Mouse (Mus musculus): ENCODE data around the gene Ncor2. TPM values are rescaled to one million over a fixed set of nuclear protein-coding genes. Genes with fewer than 3 reads are reported as not detected.

Ncor2 gene
- total RNA-seq, 2 experiments from 2014 or later, result 104 to 112 TPM

DNA sequence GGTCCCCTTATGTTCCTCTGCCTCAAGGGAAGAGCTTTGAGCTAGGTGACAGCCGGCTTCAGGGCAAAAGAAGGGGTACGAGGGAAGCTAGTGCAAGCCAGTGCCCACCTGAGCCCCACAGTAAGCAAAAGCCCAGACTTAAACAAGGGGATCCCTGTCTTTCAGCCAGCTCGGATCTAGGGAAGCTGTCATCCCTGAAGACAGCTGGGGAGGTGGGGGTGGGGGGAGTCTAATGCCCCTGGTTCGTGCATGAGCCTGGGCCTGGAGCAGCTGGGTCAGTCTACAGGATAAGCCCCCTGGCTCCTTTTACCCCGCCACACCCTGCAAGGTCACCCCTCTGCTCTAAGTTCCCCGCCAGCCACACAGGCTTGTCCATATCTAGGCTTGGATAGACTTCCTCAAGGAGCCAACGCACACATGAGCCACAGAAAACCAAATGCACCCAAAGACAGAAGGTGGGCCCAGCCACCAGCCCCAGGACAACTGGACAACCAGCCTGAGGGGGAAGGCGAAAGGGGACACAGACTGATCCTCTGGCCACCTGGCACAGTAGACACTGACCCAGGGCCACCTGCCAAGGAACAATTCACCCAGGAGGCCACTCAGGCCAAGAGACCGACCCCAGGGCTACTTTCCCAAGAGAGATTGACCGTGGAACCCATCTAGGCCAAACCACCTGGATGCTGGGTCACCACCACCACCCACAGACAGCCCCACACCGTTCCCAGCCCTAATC, 8.7 kb downstream of the Ncor2 start:
- no peak for DNase-seq

DNA sequence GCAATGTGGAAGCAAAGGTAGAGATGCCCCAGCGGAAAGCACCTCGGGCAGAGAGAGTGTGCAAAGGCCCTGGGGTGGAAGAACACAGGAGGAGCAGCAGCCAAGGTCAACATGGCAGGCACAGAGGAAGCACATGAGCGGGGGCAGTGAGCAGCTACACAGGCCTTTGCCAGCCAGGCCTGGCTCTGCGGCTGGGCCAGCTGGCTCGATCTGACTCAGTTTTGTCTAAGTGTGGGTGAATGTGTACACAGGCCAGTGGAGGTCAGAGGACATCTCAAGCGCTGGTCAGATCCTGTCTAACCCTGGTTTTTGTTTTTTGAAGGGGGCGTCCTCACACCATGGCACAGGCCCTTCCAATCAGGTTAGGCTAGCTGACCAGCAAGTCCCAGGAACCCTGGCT, 10.9 kb downstream of the Ncor2 start:
- no peak for DNase-seq

DNA sequence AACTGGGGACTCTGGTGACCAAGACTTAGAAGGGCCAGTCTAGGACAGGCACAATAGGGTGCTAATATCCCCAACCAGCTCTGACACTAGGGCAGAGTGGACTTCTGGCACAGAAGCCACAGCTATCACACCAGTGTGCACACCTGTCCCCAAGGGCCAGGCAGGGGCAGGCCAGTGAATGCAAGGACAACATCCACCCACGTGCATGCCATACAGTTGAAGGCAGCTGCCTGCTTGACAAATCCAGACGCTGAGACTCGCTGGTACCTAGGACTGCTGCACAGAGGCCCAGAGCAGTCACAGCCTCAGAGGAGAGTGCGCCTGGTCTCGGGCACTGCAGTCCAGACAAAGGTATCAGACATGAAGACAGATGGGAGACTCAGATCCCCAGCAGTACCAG, 11.5 kb downstream of the Ncor2 start:
- no peak for DNase-seq

DNA sequence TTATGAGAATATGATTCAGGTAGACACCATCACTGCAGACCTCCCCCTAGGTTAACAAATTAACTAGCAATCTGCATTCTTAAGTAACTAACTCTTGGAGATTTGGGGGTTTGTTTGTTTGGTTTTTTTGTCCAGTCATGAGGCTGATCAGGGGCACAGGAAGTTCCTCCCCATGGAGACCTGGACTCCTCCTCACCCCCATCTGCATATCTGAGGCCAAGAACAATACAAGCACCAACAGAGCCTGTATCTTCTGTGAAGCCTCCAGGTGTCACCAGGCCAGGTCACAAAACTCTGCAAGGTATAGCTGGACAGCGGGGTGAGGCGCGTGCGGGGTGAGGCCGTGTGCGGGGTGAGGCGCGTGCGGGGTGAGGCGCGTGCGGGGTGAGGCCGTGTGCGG, 13.0 kb downstream of the Ncor2 start:
- DNase-seq, result no peak

DNA sequence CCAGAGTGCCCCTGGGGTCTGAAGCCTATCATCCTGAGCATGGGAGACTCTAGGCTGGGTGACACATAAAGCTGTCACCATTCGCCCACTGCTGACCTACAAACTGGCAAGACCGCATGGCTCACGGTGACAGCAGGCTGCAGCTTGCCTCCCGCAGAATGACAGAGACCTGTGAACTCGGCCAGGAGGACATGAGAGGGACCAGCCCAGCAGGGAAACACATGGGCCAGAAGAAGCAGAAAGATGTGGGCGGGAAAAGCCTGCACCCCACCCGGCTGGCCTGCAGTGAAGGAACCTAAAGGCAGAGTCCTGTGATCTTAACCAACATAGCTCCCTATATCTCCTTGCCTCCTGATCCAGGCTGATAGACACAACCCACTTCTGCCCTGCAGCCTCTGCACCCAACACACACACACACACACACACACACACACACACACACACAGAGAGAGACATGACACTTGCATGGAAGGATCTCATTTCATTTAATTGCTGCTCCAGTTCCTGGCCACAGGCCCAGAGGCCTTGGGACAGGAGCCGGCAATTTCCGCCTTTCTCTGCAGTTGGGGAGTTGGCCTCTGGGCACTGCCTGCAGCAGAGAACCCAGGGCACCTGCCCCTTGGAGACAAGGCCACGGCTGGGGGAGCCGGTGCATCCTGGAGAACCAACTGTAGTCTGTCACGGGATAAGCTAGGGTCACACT, 14.4 kb downstream of the Ncor2 start:
- peak; percentile 86 for DNase-seq

DNA sequence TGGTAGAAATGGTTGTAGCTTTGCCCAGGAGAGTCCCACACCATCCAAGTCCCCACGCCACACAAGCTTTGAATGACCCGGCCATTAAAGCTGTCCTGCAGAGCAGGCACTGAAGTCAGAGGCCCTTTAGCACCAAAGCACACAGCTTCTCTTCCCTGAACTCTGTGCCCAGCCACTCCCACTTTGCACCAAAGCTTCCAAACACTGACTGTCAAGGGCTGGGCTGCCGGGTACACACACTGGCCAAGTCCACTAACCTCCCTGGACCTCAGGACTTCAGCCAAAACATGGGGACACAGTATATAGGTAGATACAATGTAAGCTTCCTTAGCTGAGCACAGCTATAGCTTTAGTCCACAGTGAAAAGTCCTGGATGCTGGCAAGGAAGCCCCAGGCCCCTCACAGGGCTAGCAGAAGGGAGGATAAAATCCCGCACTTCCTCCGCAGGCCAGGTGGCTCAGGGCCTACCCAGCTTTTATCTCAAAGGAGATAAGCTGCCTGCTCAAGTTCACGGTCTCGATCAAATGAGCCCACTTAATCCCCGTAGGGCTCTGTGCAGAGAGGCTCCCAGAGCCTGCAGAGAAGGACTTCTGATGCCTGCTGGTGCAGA, 15.5 kb downstream of the Ncor2 start:
- DNase-seq, result no peak

DNA sequence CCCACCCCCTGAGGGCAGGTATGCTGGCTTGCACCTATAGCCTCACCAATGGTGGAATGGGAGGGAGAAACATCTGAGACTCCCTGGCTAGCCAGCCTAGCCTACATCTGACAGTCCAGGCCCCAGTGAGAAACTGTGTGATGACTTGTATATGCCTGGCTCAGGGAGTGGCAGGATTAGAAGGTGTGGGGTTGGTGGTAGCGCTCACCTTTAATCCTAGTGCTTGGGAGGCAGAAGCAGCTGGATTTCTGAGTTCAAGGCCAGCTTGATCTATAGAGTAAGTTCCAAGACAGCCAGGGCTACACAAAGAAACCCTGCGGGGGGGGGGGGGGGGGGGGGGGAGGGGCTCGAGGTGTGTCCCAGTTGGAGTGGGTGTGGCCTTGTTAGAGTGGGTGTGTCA, 16.6 kb downstream of the Ncor2 start:
- no peak for DNase-seq

DNA sequence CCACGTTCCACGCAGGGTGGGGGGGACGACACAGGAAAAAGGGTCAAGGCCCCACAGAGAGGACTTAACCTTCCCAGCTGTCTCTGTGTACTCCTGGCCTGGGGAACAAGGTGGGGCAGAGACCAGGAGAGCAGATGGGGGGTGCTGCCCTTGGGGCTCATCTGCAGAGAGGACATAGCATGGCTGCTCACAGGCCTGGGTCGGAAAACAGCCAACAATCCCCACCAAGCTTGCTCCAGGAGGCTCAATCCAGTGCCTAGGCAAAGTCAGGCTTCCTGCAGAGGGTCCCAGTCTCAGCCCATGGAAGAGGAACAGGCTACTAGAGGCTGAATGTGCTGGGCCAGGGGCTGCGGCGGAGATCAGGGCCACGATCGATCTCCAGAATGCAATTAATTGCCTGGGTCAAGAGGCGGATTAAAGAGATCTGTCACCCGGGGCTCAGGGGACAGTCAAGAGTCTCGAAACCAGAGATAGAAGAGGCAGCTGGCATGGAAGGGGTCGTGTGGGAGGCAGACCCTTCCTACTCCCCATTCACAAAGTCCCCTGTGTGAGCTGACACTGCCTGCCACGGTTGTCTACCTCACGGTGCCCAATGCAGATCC, 19.1 kb downstream of the Ncor2 start:
- no peak for DNase-seq

DNA sequence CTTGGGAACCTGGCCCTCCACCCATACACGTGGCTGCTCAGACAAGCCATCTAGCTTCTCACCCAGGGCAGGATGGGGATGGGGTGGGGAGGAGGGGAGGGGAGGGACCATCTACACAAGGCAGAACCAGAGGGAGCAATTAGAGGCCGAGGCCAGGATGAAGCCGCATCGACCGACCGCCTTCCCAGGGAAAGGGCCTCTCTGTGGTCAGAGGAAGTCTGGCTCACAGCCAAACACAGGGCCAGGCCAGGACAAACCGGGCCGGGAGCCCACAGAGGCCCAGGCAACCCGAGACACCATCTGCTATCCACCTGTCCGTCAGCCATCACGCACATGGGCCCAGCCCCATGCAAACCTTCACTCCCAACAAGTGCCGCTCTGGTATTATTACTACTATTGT, 19.7 kb downstream of the Ncor2 start:
- peak; percentile 92 for DNase-seq

DNA sequence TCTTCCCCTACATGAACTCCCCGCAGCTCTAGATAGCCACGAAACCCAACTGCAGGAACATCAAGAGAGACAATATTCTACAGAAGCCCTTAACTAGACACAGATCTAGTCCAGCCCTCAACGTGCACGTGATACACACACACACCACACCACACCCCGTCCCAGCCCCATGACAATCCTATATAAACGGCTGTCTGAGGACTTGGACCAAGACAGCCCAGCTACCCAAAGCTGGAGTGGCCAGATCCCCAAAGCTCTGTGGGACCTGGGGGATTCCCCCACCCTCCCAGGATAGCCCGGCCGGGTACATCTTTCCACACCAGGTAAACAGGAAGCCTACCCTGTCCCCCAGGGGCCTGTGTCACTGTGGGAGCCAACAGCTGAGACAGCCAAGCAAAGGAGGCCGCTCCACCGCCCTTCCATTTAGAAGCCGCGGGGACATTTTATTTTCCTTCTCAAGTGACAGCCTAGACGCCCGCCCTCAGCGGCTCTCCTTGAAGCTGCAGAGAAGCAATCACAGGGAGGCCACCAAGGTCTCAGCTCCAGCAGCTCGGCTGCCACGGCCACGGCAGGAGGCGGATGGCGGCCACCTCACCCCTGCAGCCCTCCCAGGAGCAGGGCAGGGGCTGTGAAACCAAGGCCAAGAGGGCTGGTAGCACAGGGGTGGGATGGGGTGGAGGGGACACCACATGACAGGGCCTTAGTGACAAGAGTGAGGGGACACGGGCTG, 20.6 kb downstream of the Ncor2 start:
- DNase-seq, result peak; percentile 54

DNA sequence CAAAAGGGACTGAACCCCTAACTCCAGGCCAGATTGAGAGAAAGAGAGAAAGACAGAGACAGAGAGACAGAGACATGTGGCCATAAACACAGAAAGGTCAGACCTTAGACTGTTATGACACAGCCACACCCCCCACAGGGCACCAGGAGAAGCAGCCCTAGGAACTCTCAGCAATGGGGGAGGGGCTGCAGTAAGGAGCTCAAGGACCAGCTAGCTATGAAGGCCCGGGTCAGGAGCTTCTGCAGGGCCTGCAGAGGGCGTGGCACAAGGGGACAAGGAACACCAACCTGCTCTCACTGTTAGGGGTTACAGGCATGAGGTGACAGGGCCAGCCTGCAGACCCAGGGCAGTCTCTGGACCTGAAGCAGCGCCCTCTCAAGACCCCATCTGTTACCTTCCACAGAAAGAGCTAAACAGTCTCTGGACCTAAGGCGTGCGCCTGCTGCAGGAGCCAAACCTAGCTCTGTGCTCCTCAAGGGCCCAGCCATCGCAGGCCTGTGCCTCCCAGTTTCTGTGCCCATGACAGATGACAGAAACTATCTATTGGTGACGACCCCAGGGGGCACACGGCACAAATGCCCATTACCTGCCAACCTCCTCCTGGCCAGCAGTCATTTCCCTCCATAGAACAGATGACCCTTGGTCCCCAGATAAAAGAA, 21.5 kb downstream of the Ncor2 start:
- DNase-seq, result no peak

DNA sequence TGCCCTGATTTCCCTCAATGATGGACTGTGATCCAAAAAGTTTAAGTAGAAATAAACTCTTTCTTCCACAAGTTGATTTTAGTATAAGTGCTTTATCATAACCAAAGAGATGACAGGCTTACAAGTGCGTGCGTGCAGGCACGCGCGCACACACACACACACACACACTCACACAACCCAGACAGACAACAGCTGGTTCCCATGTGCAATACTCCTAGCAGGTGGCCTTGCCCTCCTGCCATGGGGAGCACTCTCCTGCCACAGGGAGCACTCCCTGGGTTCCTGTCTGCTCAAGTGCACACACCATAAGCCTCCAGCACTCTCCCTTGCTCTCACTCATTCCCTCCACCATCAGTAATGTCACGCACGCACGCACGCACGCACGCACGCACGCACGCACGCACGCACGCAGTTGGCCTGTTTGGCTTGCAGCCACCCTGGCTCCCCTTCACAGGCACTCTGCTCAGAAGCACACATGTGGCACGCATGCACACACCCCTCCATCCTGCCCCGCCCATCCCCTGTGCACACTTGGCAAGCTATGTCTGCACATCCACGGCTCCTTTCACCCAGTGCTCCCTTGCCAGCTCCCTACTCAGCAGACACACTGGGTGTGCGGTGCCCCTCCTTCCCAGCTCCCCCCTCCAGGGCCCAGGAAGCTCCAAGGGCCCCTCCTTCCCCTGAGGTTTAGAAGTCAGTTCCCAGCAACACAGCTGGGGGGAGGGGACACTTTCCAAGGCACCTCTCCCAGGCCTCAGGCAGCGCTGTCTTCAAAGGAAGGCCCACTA, 22.4 kb downstream of the Ncor2 start:
- DNase-seq, result no peak

DNA sequence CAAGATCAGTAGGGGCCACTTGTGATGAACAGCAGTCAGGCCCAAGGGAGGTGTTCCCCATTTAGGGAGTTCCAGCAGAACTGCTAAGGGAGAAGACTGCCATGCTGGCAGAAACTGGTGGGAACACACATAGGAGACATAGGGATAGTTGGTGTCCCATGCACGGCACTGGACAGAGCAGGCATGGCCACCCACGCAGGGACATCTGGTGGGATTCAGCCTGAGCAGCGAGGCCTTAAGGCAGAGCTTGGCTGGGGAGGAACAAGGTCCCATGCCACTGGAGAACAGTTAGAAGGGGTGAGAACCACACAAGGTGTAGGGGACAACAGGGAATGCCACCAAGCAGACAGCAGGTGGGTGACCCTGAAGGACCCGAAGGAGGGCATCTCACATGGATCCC, 23.6 kb downstream of the Ncor2 start:
- DNase-seq, result no peak

DNA sequence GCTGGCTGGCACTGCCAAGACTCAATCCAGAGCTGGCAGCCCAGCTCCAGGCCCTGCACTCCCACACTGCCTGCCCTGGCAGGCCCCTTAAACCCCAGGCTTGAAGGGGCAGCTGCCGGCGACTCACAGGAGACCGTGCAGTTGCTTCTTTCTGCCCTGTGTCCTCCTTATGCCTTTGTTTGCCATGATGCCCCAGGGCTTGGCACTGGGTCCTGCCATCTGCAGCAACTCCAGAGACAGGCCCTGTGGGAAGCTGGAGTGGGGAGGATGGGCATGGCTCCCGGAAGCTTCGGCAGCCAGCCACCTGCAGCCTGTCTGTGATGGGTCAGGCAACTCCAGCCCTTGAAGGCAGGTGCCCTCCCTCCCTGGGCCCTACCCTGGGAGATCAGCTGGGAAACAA, 24.0 kb downstream of the Ncor2 start:
- DNase-seq, result peak; percentile 52

DNA sequence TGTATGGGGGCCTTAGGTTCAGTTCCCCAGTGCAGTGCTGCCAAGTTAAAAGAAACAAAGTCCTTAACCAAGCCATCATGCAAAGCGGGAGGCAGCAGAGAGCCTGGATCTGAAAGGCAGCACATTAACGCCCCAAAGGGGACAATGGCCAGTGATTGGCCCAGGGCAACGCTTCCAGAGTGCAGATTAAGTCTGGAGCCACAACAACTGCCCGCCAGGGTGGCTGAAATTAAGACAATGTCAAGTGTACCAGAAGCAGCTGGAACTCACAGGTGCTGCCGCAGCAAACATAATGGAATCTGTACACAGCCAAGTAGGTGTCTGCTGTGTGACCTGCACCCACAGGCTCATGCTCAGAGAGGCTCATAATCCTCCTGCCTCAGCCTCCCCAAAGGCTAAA, 24.8 kb downstream of the Ncor2 start:
- no peak for DNase-seq

DNA sequence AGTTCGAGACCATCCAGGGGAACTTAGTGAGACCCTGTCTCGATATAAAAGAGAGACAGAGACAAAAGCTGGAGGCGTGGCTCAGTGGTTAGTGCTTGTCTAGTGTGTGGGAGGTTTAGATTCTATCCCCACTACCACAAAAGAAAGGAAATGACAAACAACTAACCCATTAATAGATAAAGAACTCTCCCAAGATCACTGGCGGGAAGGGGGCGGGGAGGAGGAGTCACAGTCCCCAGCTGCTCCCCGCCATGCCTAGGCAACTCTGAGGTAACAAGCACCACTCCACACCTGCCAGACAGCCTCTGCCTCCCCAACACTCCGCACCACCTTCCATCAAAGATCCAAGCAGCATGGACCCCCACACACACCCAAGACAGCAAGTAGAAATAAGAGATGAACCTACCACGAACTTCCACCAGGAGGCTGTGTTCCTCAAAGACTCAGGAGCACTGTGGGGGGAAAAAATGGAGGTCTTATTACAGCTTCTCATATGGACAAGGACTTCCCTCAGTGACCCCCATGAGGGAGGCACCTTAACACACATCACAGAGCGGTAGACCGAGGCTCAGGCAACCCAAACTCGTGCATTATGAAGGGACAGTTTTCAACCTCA, 25.7 kb downstream of the Ncor2 start:
- DNase-seq, result no peak

DNA sequence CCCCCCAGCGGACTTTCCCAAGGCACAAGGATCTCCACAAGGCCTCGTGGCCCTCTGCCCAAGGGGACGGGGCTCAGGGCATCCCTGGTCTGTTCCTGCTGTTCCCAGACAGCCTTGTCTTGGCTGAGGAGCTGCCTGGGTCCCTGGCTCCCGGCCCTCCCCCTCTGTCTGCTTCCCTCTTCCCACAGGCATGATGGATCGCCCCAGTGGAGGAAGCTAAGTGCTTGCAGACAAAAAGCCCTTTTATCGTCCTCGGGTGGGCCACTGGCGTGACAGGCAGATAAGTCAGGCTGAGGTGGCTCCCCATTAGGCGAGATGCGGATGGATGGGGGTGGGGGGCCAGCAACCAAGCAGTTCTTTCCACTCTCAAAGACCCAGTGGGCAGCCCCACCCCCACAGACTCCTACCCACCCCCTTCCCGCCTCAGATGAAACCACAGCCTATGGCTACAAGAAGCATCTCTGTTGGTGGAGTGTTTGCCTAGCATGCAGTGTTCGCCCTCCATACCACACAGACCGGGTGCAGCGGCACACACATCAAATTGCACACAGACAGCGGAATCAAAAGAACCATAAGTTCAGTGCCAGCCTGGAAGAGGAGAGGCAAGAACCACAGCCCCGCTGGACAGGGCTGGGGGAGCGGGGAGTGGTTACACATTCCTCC, 27.0 kb downstream of the Ncor2 start:
- peak; percentile 53 for DNase-seq

DNA sequence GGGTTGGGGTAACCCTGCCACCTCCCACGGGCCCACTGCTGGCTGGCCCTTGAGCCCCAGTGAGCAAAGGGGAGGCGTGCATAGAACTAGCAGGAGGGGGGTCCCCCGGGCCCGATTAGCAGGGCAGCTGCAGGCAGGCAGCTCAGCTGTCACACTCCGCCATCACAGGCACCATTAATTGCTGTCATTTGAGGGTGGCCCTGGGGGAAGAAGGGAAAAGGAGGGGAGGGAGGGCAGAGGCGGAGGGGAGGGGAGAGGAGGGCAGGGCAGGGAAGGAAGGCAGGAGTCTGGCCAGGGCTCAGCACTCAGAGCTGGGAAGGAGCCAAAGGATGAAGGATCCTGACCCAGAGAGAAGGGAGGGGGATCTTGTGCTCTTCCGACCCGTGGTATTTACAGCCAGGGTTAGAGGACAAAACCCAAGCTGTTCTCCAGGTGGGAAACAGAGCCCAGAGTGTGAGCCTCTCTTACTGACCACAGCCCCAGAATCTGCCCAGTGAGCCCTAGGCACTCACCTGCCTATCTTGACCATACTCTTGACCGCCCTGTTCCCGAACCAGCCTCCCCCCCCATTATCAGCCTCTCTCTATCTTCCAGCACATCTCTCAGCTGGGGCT, 28.0 kb downstream of the Ncor2 start:
- DNase-seq, result peak; percentile 52

DNA sequence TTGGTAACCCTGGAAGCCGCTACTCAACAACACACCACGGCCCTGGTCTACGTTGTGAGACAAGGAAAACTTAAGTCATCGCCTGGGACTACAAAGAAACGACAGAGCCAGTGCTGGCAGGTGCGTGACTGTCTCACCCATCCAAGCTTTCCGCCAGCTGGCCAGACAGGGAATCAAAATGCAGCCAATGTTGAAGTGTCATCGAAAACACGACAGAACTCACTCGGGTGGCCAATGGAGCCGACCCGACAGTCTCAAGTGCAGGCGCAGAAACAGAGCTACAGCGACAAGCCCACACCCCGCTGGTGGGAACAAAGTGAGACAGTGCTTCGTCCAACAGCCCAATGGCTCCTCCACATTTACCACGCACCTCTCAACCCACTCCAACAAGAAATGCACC, 29.9 kb downstream of the Ncor2 start:
- peak; percentile 54 for DNase-seq

DNA sequence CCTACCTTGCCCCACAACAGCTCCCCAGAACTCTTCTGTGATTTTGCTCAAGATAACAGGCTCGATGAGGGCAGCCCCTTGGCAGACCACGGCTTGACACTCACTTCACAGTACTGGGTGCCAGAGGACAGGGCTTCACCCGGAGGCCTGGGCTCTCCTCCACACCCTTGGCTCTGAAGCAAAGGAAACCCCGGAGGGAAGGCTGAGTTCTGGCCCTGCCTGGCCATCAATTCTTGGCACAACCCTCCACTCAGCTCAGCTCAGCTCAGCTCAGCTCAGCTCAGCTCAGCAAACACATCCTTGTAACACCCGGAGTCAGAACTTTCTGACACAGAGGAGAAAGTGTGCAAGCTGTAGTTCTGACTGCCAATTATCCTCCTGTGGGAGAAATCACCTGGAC, 30.3 kb downstream of the Ncor2 start:
- peak; percentile 74 for DNase-seq
